Mouse (Mus musculus) embryonic facial prominence, embryonic 15.5 days (tissue): Measurements from ENCODE around the gene Usp11. TPM values are rescaled to one million over a fixed set of nuclear protein-coding genes. Genes with fewer than 3 reads are reported as not detected.

Source experiments
- ATAC-seq: fragments of 200-750 bp; cut with Nextera tagmentation; 2 replicates; pipeline ENCODE4 v1.8.0; 2017; ENCODE audit warnings: low read depth, moderate TSS enrichment; ENCODE audit not compliant: insufficient number of reproducible peaks, low FRiP score, low TSS enrichment
- H3K27ac ChIP-seq: fragments of 300-500 bp; sonication (generic); replicated peaks from 2 replicates; pipeline ENCODE4 v1.5.1; 2015; ENCODE audit warnings: mild to moderate bottlenecking, inconsistent platforms
- H3K27me3 ChIP-seq: fragments of 300-500 bp; sonication (generic); 2 replicates; pipeline ENCODE4 v1.6.1; 2015; ENCODE audit warnings: inconsistent platforms
- H3K36me3 ChIP-seq: fragments of 300-500 bp; sonication (generic); 2 replicates; pipeline ENCODE4 v1.6.1; 2015; ENCODE audit warnings: mild to moderate bottlenecking, inconsistent platforms
- H3K4me1 ChIP-seq: fragments of 300-500 bp; sonication (generic); 2 replicates; pipeline ENCODE4 v1.6.1; 2015; ENCODE audit warnings: inconsistent platforms
- H3K4me2 ChIP-seq: fragments of 300-500 bp; sonication (generic); replicated peaks from 2 replicates; pipeline ENCODE4 v1.6.1; 2015; ENCODE audit warnings: mild to moderate bottlenecking, inconsistent platforms
- H3K4me3 ChIP-seq: fragments of 300-500 bp; sonication (generic); replicated peaks from 2 replicates; pipeline ENCODE4 v1.5.1; 2015; ENCODE audit warnings: mild to moderate bottlenecking, inconsistent platforms
- H3K9ac ChIP-seq: fragments of 300-500 bp; sonication (generic); 2 replicates; pipeline ENCODE4 v1.6.1; 2015; ENCODE audit warnings: inconsistent platforms
- H3K9me3 ChIP-seq: fragments of 300-500 bp; sonication (generic); replicated peaks from 2 replicates; pipeline ENCODE4 v1.6.1; 2016; ENCODE audit warnings: inconsistent platforms
- WGBS: fragments of 180-500 bp; shearing (Covaris S2); methylation state at CpG from one replicate; pipeline ENCODE4 v1.1.7; 2015; 5-methylcytosine and 5-hydroxymethylcytosine counted together
- polyA plus RNA-seq: library from polyadenylated mRNA; unstranded; fragments of >200 nt; fragmentation: Nextera tagmentation; extraction: Ambion mirVana; gene quantifications from 2 replicates; pipeline ENCODE4 v1.2.1, GENCODE M21; 2015

The Usp11 gene
- 48.6 and 55.7 TPM in 2 replicates for polyA plus RNA-seq

DNA sequence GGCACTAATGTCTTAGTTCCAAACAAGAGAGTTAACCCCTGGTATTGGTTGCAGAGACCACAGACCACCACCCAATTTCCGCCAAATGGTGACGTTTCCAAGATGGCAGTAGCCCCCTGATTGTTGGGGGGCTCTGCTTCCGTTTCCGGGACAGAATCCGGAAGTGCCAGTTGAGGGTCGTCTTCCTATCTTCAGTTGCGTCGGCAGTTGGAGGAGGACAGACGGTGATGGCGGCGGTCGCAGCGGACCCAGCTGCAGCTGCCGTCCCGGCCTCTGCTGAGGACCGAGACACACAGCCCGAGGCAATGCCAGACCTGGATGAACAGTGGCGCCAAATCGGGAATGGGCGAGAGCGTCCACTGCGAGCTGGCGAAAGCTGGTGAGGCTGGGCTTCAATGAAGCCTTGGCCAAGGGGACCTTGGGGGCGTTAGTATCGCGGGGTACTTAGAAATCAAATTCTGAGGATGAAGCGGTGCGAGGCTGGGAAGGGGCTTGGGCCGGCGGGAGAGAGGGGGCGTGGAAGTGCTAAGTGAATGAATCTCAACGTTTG is at the start of gene Usp11:
TSS of gene Usp11 (plus strand) at position 166 of the 550 bp plus-strand sequence.
- 21% methylated on average over 32 of the region's 32 CpGs for WGBS
- H3K9me3 ChIP-seq = no peaks in the 10 kb centered on the region
- peak within 1 kb of the TSS; percentile 62 for H3K4me3 ChIP-seq
- H3K36me3 ChIP-seq = 0 out of 2 replicates have a peak, but pooled peaks cover 4% of the 10 kb centered on the region
- ATAC-seq = 0 out of 2 replicates have a peak, but pooled peaks have one; percentile 34
- no peaks in the 10 kb centered on the region for H3K4me1 ChIP-seq
- H3K27me3 ChIP-seq = no peaks in the 10 kb centered on the region
- H3K9ac ChIP-seq = peak within 1 kb of the TSS; percentile 58
- peak within 1 kb of the TSS; percentile 95 for H3K27ac ChIP-seq
- peak within 1 kb of the TSS; percentile 45 for H3K4me2 ChIP-seq

DNA sequence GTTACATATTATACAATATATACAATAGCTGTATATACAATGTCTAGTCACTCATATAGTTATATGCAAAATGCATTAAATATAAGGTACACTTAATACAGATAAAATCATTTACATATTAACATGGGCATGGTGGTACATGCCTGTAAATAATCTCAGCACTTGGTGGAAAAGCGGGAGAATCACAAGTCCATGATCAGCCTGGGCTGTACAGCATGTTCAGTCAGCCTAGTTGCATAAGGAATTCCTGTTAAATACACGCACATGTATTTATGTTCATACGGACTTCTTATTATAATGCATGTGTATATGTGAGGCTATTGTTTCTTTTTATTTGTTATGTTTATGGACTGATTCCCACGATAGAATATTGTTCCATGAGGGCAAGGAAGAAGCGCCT is 46.1 kb upstream of the Usp11 start:
- Histone ChIP-seq H3K4me2 (peak overlapping the region; percentile 71), H3K27me3 (no peaks in the 10 kb centered on the region), H3K36me3 (no peaks in the 10 kb centered on the region), H3K4me3 (peak overlapping the region; percentile 52), H3K9ac (no peak overlapping the region), H3K4me1 (peaks cover 3% of the 10 kb centered on the region; the same call in 1 of the 2 replicates), H3K9me3 (no peaks in the 10 kb centered on the region), H3K27ac (no peak overlapping the region)
- no peak for ATAC-seq
- 35% methylated on average over 5 of the region's 5 CpGs for WGBS

DNA sequence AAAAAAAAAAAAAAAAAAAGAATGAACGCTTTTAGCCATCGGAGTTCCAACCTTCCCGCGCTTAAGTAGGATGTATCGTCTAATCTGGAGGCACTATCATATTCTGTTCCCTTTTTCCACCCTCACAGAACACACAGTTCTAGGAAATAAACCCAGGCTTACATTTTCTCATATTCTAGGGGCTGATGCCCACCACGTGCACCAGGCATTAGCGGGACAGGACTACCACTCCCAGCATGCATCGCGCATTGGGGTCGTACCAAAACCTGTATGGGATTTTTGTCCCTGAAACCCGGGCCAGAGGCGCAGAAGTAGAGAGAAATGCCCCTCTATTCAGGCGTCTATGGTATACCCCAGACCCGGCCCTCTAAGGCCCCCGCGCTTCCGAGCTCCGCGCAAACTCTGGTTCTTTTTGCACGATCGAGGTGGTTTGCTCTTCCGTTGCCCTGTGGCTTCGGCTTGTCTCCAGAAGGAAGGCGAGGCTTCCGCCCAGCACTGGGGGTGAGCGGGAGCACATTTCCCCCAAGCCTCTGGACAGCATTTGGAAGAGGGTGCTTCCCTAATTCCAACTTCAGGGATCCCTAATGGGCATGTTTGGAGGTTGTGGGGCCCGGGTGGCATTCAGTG is 45.6 kb upstream of the Usp11 start, which contains the start of gene Uba1:
TSS of gene Uba1 (plus strand) at position 301 of the 627 bp plus-strand sequence.
- peak within 1 kb of the TSS; percentile 23; the same call in 1 of the 2 replicates for H3K9ac ChIP-seq
- WGBS = 16% methylated on average over 27 of the region's 27 CpGs
- no peaks in the 10 kb centered on the region for H3K27me3 ChIP-seq
- no peaks in the 10 kb centered on the region for H3K9me3 ChIP-seq
- H3K36me3 ChIP-seq = no peaks in the 10 kb centered on the region
- peak within 1 kb of the TSS; percentile 52 for H3K4me3 ChIP-seq
- H3K27ac ChIP-seq = peak within 1 kb of the TSS; percentile 79
- H3K4me1 ChIP-seq = peaks cover 3% of the 10 kb centered on the region; the same call in 1 of the 2 replicates
- peak; percentile 88 for ATAC-seq
- peak within 1 kb of the TSS; percentile 71 for H3K4me2 ChIP-seq

DNA sequence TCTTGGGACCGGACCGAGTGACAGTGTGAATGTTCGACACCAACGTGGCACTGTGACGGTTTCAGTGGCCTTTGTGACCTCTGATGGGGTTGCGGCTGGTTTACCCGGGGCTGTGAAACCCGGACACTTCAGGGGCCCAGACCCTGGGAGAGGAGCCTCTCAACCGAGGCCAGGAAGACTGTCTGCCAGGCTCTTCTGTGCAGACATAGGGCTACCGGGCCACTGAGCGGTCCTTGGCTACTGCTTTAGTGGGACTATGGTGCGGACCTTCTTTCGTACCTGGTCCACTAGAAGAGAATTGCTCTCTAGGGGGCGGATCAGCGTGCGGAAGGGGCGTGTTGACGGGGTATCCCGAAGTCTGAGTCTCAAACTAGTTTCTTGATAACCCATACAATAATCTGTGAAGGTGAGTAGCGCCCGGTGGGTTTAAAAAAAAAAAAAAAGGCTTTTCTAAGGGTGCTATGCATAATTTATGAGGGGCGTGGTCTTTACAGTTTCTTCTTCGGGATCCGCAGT is 44.8 kb upstream of the Usp11 start:
- WGBS = 14% methylated on average over 24 of the region's 24 CpGs
- Histone ChIP-seq H3K4me2 (peak overlapping the region; percentile 71), H3K4me1 (peaks cover 3% of the 10 kb centered on the region; the same call in 1 of the 2 replicates), H3K4me3 (peak overlapping the region; percentile 52), H3K9me3 (no peaks in the 10 kb centered on the region), H3K36me3 (no peaks in the 10 kb centered on the region), H3K27me3 (no peaks in the 10 kb centered on the region), H3K9ac (peak overlapping the region; percentile 23; the same call in 1 of the 2 replicates), H3K27ac (peak overlapping the region; percentile 79; the same call in 1 of the 2 replicates)
- ATAC-seq = no peak

DNA sequence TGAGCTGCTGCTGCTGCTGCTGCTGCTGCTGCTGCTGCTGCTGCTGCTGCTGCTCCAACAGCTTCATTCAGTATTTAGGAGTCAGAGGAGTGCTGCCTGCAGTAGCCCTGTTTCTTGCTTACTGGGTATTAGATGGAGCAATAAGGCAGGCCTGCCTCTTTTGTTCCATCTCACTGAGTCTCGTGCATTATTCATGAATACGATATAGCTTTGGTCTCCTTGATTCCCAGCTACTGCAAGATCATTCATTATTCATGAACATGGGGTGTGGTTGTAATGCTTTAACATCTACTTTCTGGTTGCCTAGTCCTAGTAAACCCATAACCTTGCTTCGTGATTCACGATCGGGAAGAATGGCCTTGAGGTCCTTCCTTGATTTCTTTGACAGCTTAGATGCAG is 41.4 kb upstream of the Usp11 start:
- Histone ChIP-seq H3K4me2 (no peak overlapping the region), H3K4me3 (peak overlapping the region; percentile 61; the same call in 1 of the 2 replicates), H3K36me3 (no peaks in the 10 kb centered on the region), H3K4me1 (peaks cover 3% of the 10 kb centered on the region; the same call in 1 of the 2 replicates), H3K27ac (0 out of 2 replicates have a peak overlapping the region, but pooled peaks have one; percentile 22), H3K9ac (no peak overlapping the region), H3K27me3 (no peaks in the 10 kb centered on the region), H3K9me3 (no peaks in the 10 kb centered on the region)
- ATAC-seq = no peak
- 28% methylated on average over 5 of the region's 5 CpGs for WGBS

DNA sequence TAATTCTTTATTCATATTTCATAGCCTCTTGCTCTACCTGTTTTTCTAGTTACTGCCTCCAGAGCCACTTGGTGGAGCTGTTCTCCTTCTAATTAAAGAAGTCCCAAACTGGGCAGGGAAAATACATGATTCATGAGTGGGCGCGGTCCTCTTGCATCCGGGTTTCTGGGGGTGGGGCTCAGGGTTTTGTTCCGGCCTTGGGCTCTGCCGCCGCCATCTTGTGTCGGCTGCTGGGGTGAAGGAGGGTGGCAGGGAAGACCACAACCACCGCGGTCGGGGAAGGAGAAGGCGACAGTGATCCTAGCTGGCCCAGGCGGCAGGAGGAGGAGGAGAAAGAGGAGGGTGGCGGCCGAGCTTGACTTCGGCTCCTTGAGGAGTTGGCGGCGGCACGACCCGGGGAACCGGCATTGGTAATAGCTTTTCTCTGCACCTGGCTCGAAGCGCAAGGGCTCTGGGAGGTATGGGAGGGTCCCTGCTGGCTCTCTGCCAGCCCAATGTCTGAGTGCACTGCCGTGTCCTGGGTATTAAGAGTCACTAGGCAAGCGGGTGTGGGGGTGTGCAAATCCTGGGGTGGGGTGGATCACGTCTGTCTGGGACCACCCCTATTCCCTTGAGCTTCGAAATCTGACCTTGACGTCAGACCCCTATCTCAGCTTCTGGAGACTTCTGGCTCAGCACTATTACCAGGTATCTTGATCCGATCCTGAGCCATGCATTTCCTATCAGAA is 40.8 kb upstream of the Usp11 start:
- peak overlapping the region; percentile 56 for H3K4me2 ChIP-seq
- peak overlapping the region; percentile 39 for H3K9ac ChIP-seq
- ATAC-seq = peak; percentile 88
- no peaks in the 10 kb centered on the region for H3K36me3 ChIP-seq
- no peaks in the 10 kb centered on the region for H3K9me3 ChIP-seq
- H3K27ac ChIP-seq = peak overlapping the region; percentile 83
- WGBS = 16% methylated on average over 27 of the region's 28 CpGs
- H3K27me3 ChIP-seq = no peaks in the 10 kb centered on the region
- peak overlapping the region; percentile 61 for H3K4me3 ChIP-seq
- H3K4me1 ChIP-seq = peaks cover 3% of the 10 kb centered on the region; the same call in 1 of the 2 replicates

DNA sequence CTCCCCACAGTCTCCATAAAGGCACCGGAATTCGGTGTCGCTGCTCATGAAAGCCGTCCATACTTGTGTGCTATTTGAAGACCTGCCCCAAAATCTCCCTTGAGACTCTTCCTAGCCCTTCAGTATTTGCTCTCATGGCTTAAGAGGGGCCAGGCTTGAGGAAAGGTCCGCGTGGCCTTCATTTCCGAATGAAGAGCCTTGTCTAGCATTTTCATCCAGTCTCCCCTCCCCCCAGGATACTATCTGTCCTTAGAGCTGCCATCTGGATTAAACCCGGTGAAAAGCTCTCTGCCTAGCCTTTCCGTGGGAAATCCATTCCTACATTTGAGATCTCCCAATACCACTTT is 40.3 kb upstream of the Usp11 start:
- 0 out of 2 replicates have a peak overlapping the region, but pooled peaks have one; percentile 34 for H3K27ac ChIP-seq
- peak overlapping the region; percentile 61 for H3K4me3 ChIP-seq
- 13% methylated on average over 9 of the region's 9 CpGs for WGBS
- H3K36me3 ChIP-seq = no peaks in the 10 kb centered on the region
- peak overlapping the region; percentile 39 for H3K9ac ChIP-seq
- ATAC-seq = 0 out of 2 replicates have a peak, but pooled peaks have one; percentile 9
- peak overlapping the region; percentile 56 for H3K4me2 ChIP-seq
- H3K9me3 ChIP-seq = no peaks in the 10 kb centered on the region
- no peaks in the 10 kb centered on the region for H3K27me3 ChIP-seq
- H3K4me1 ChIP-seq = peaks cover 3% of the 10 kb centered on the region; the same call in 1 of the 2 replicates

DNA sequence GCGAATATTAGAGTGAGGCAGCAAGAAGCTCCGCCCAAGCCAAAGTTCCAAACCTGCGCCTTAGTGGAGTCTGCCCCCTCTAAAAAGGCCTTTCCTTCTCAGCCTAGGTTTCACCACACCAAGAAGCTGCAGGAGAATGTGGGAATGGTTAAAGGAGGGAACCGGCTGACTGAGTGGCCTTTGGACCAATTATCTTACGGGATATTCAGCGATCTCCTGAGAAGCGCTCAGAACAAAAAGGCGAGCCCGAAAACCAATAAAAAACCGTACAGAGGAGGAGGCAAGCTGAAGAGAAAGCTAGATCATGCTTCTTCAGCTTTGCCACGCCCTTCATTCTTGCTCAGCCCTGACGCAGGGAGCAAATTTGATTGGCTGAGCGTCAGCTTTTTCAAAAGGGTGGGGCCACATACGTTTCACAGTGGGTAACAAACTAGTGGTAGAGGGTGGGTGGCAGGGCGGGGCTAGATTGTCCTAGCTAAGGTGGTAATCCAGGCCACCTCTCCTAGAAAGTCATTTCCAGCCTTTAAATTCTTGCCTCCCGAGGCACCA is 16.1 kb upstream of the Usp11 start, which contains the start of gene Cdk16:
TSS of gene Cdk16 (plus strand) at position 436 of the 549 bp plus-strand sequence.
- Histone ChIP-seq H3K27me3 (no peaks in the 10 kb centered on the region), H3K9me3 (no peaks in the 10 kb centered on the region), H3K9ac (peak within 1 kb of the TSS; percentile 70), H3K4me1 (no peaks in the 10 kb centered on the region), H3K27ac (peak within 1 kb of the TSS; percentile 95), H3K4me2 (peak within 1 kb of the TSS; percentile 60), H3K4me3 (peak within 1 kb of the TSS; percentile 64), H3K36me3 (peaks cover 6% of the 10 kb centered on the region; the same call in 1 of the 2 replicates)
- ATAC-seq = peak; percentile 95
- WGBS = 20% methylated on average over 16 of the region's 16 CpGs

DNA sequence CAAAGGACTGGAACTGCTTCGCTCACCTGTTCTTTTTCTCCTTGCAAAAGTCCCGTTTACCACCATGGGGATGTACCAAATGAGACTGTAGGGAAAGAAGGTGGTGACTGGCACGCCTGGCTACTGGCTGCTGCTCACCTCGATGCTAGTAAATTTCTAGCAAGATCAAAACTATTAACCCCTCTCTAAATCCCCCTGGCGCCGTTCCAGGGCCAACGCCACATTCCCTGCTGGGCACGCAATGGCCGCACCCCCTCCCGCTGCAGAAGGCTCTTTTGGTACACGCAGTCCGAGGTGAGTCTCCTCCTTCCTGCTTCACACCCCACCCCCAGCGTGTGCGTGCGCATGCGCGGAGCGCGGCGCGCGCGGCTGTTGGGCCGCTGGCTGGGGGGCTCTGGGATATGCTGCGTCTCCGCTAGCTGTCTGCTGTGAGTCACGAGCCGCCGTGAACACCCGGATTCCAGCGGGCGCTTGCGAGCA is 15.6 kb upstream of the Usp11 start:
- H3K9me3 ChIP-seq = no peaks in the 10 kb centered on the region
- no peaks in the 10 kb centered on the region for H3K4me1 ChIP-seq
- peaks cover 1% of the 10 kb centered on the region; the same call in 1 of the 2 replicates for H3K36me3 ChIP-seq
- 10% methylated on average over 32 of the region's 33 CpGs for WGBS
- ATAC-seq = peak; percentile 87
- peak overlapping the region; percentile 60 for H3K4me2 ChIP-seq
- no peaks in the 10 kb centered on the region for H3K27me3 ChIP-seq
- peak overlapping the region; percentile 95 for H3K27ac ChIP-seq
- H3K4me3 ChIP-seq = peak overlapping the region; percentile 64
- peak overlapping the region; percentile 70 for H3K9ac ChIP-seq

DNA sequence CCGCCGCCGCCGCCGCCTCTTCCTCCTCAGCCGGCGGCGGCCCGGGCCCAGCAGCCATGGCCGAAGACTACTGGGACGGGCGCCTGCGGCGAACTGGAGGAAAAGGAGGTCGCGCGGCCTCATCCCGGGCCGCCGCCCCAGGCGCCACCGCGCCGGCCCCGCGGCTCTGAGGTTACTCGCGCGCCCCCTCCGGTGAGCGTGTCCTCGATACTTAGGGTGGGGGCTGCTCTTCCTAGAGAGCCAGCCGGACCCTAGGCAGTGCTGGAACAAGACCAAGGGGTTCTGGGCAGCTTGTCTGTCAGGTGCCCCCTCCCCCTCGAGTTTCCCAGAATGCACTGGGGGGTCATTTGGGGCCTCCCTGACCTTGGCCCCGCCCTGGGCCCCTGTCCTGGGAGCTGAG is 15.1 kb upstream of the Usp11 start:
- no peaks in the 10 kb centered on the region for H3K27me3 ChIP-seq
- whole genome bisulfite sequencing = 12% methylated on average over 24 of the region's 35 CpGs
- no peaks in the 10 kb centered on the region for H3K9me3 ChIP-seq
- H3K36me3 ChIP-seq = peaks cover 1% of the 10 kb centered on the region; the same call in 1 of the 2 replicates
- H3K27ac ChIP-seq = peak overlapping the region; percentile 95
- H3K4me2 ChIP-seq = peak overlapping the region; percentile 60
- H3K4me3 ChIP-seq = peak overlapping the region; percentile 64
- peak; percentile 50; the same call in 1 of the 2 replicates for ATAC-seq
- peak overlapping the region; percentile 70 for H3K9ac ChIP-seq
- H3K4me1 ChIP-seq = no peaks in the 10 kb centered on the region
